ENCODE assay signal across 9 mouse cellular contexts in genomic region chr19:43442269-43442668, GRCm38 (mm10). TPM values are rescaled to one million over a fixed set of nuclear protein-coding genes. Genes with fewer than 3 reads are reported as not detected.
DNase-seq lines count a peak whose midpoint lies in the region; ATAC-seq and TF ChIP-seq lines count a peak whose summit lies in the region.
"Had no signal": no experiment of that assay in that cellular context is flagged by ENCODE, and none has a peak within 500 bp of the region (broad histone marks: within the 10 kb centered on the region; RNA-seq: fewer than 3 reads in every experiment).

No protein-coding gene starts in this region.

- peaks cover 64% of the 10 kb centered on the region for H3K27me3 ChIP-seq in embryonic facial prominence, embryonic 10.5 days (replicated peaks; ENCODE audit: low read depth, poor library complexity, severe bottlenecking)
- no peaks in the 10 kb centered on the region for H3K27me3 ChIP-seq in hindbrain, postnatal 0 days (ENCODE audit: insufficient read depth, low read length)

- H3K4me2 ChIP-seq in hindbrain, postnatal 0 days (ENCODE audit: low read depth, low read length): peak overlapping the region; percentile 92

- ATAC-seq in hindbrain, postnatal 0 days: no peak

- TF ChIP-seq CTCF in left cerebral cortex, adult 2 months (IDR thresholded peaks at IDR 0.05): no peak
- TF ChIP-seq CTCF in hindbrain, postnatal 0 days (IDR thresholded peaks at IDR 0.05; ENCODE audit: low read depth): no peak
- TF ChIP-seq CTCF in olfactory bulb, adult 2 months (IDR thresholded peaks at IDR 0.05; ENCODE audit: insufficient read depth, low read depth, low read length): no peak

- peaks cover 7% of the 10 kb centered on the region; the same call in 1 of the 2 replicates for H3K9me3 ChIP-seq in embryonic facial prominence, embryonic 10.5 days
- no peaks in the 10 kb centered on the region; the same call in 1 of the 2 replicates for H3K9me3 ChIP-seq in hindbrain, postnatal 0 days (ENCODE audit: low read length)

- intact Hi-C loops in left cerebral cortex, adult 2 months (cut with DNase I): no loop called here
- intact Hi-C loops in left cerebral cortex, postnatal 14 days (cut with DNase I): no loop called here

- no peak overlapping the region for H3K27ac ChIP-seq in left cerebral cortex, adult 2 months
- H3K27ac ChIP-seq in embryonic facial prominence, embryonic 10.5 days (replicated peaks): no peak overlapping the region
- no peak overlapping the region for H3K27ac ChIP-seq in hindbrain, postnatal 0 days
- no peak overlapping the region for H3K27ac ChIP-seq in olfactory bulb, adult 2 months (ENCODE audit: insufficient read depth, low read depth, low read length)
- H3K27ac ChIP-seq: gastrocnemius, adult 2 months had no signal

- no peak overlapping the region for H3K9ac ChIP-seq in hindbrain, postnatal 0 days (replicated peaks; ENCODE audit: low read length)

- peak overlapping the region; percentile 81 for H3K4me3 ChIP-seq in left cerebral cortex, adult 2 months
- no peak overlapping the region for H3K4me3 ChIP-seq in embryonic facial prominence, embryonic 10.5 days
- H3K4me3 ChIP-seq in hindbrain, postnatal 0 days (ENCODE audit: low read length): peak overlapping the region; percentile 55
- H3K4me3 ChIP-seq in olfactory bulb, adult 2 months (ENCODE audit: insufficient read depth, low read depth, low read length): peak overlapping the region; percentile 14; the same call in 1 of the 2 replicates

- no peak for TF ChIP-seq POLR2A in olfactory bulb, adult 2 months (IDR thresholded peaks at IDR 0.05; ENCODE audit: insufficient read depth, low read depth, low read length)

- no peak for DNase-seq in left cerebral cortex, adult 2 months (ENCODE audit: extremely low spot score in 1 of 2, low spot score in 2 of 2)
- no peak for DNase-seq in left cerebral cortex, postnatal 14 days (ENCODE audit: low spot score in 2 of 2)
- peak; percentile 29 for DNase-seq in embryonic facial prominence, embryonic 10.5 days (ENCODE audit: low spot score)
- no peak for DNase-seq in hindbrain, postnatal 0 days (ENCODE audit: low spot score)
- no peak for DNase-seq in spleen, postnatal 10 days (ENCODE audit: low spot score in 2 of 2)
- DNase-seq in gastrocnemius, adult 8-10 months (ENCODE audit: low spot score in 2 of 2): no peak
- DNase-seq: gastrocnemius, adult 2 months had no signal

- peaks cover 21% of the 10 kb centered on the region for H3K4me1 ChIP-seq in embryonic facial prominence, embryonic 10.5 days
- 0 out of 2 replicates have a peak, but pooled peaks cover 4% of the 10 kb centered on the region for H3K4me1 ChIP-seq in hindbrain, postnatal 0 days (ENCODE audit: insufficient read depth, low read length)
- H3K4me1 ChIP-seq in olfactory bulb, adult 2 months (ENCODE audit: control insufficient read depth, insufficient read depth, low read length): peaks cover 9% of the 10 kb centered on the region; the same call in 1 of the 2 replicates

- WGBS in embryonic facial prominence, embryonic 10.5 days: 44% methylated on average over 6 of the region's 6 CpGs
- WGBS in hindbrain, postnatal 0 days: 58% methylated on average over 6 of the region's 6 CpGs
- WGBS in olfactory bulb, adult 2 months: 57% methylated on average over 6 of the region's 6 CpGs

- H3K36me3 ChIP-seq in embryonic facial prominence, embryonic 10.5 days (replicated peaks): no peaks in the 10 kb centered on the region
- H3K36me3 ChIP-seq in hindbrain, postnatal 0 days (ENCODE audit: insufficient read depth, low read length): no peaks in the 10 kb centered on the region

RNA-seq across cellular contexts. Expression of gene Cnnm1, which starts 2.0 kb away (rescaled TPM):
- 100 to 1,000 TPM; 114 to 116 TPM for total RNA-seq in left cerebral cortex, adult 2 months (2021)
- 10 to 100 TPM; 73.1 to 76.9 TPM for total RNA-seq in left cerebral cortex, postnatal 14 days (2021)
- 0.16 and 0.31 TPM in 2 replicates for polyA plus RNA-seq in embryonic facial prominence, embryonic 10.5 days (2016; fragmentation: Nextera tagmentation; extraction: Ambion mirVana)
- total RNA-seq in hindbrain, postnatal 0 days (2014; rRNA removed): 8.2 and 9.6 TPM in 2 replicates
- 2.5 and 3.4 TPM in 2 replicates for polyA plus RNA-seq in hindbrain, postnatal 0 days (2015; fragmentation: Nextera tagmentation; extraction: Ambion mirVana)
- not detected in 2 replicates for polyA plus RNA-seq in olfactory bulb, adult 2 months (2012; ENCODE audit: insufficient read depth, insufficient read length, low replicate concordance, missing spikeins)
- total RNA-seq in gastrocnemius, adult 8-10 months (2022): under 1 TPM in 3 of 4 experiments, not detected in 1; 0.07 to 0.11 (median 0.08) TPM

RNA-seq across cellular contexts. Expression of gene Hpse2, which starts 54.1 kb away (rescaled TPM):
- total RNA-seq in left cerebral cortex, adult 2 months (2021): under 1 TPM in 1 of 2 experiments, not detected in 1; 0.09 TPM
- total RNA-seq in left cerebral cortex, postnatal 14 days (2021): under 1 TPM; 0.18 to 0.27 TPM
- 3.5 and 6.0 TPM in 2 replicates for polyA plus RNA-seq in embryonic facial prominence, embryonic 10.5 days (2016; fragmentation: Nextera tagmentation; extraction: Ambion mirVana)
- total RNA-seq in hindbrain, postnatal 0 days (2014; rRNA removed): 0.07 and 0.26 TPM in 2 replicates
- polyA plus RNA-seq in hindbrain, postnatal 0 days (2015; fragmentation: Nextera tagmentation; extraction: Ambion mirVana): 0.15 and 0.19 TPM in 2 replicates
- not detected in 2 replicates for polyA plus RNA-seq in olfactory bulb, adult 2 months (2012; ENCODE audit: insufficient read depth, insufficient read length, low replicate concordance, missing spikeins)
- total RNA-seq in gastrocnemius, adult 8-10 months (2022): under 1 TPM in 1 of 4 experiments, not detected in 3; 0.09 TPM
- total RNA-seq: gastrocnemius, adult 2 months had no signal
- polyA plus RNA-seq: liver, embryonic 16.5 days had no signal
